Mouse (Mus musculus) liver, embryonic 14.5 days (tissue): Measurements from ENCODE around the gene Iqcj. TPM values are rescaled to one million over a fixed set of nuclear protein-coding genes. Genes with fewer than 3 reads are reported as not detected.

ENCODE experiments used
- ATAC-seq: fragments of 200-750 bp; cut with Nextera tagmentation; 2 replicates; pipeline ENCODE4 v1.8.0; 2017; ENCODE audit warnings: moderate number of reproducible peaks, mild to moderate bottlenecking, moderate library complexity; ENCODE audit not compliant: insufficient read depth
- DNase-seq, 3 experiments: peaks; one replicate each; pipeline ENCODE4 v3.0.0-alpha.2; 2012 to 2013; ENCODE audit warnings: low read depth in 3 of 3, low spot score in 3 of 3
- H3K27ac ChIP-seq: fragments of 300-500 bp; sonication (generic); 2 replicates; pipeline ENCODE4 v1.5.1; 2014; ENCODE audit warnings: moderate library complexity, mild to moderate bottlenecking, control low read depth, inconsistent platforms
- H3K27me3 ChIP-seq: fragments of 300-500 bp; sonication (generic); 2 replicates; pipeline ENCODE4 v1.6.1; 2014; ENCODE audit warnings: mild to moderate bottlenecking, low read length, moderate library complexity; ENCODE audit not compliant: control insufficient read depth, insufficient read depth
- H3K36me3 ChIP-seq: fragments of 300-500 bp; sonication (generic); replicated peaks from 2 replicates; pipeline ENCODE4 v1.6.1; 2014; ENCODE audit warnings: low read depth; ENCODE audit not compliant: control insufficient read depth, insufficient read depth
- H3K4me1 ChIP-seq, 2 experiments: fragments of 200-500 bp in 1 of 2; fragments of 300-500 bp in 1 of 2; sonication (generic) in 1 of 2; replicated peaks; 2 replicates each; pipeline ENCODE4 v1.6.1; 2012 to 2014; ENCODE audit warnings: antibody characterized with exemption in 1 of 2, inconsistent platforms in 1 of 2, low read length in 1 of 2; ENCODE audit not compliant: control insufficient read depth in 2 of 2, insufficient read depth in 2 of 2
- H3K4me2 ChIP-seq: fragments of 300-500 bp; sonication (generic); 2 replicates; pipeline ENCODE4 v1.6.1; 2014; ENCODE audit warnings: low read depth, mild to moderate bottlenecking, control low read depth, moderate library complexity
- H3K4me3 ChIP-seq, 2 experiments: fragments of 200-500 bp in 1 of 2; fragments of 300-500 bp in 1 of 2; sonication (generic) in 1 of 2; 2 replicates each; pipeline ENCODE4 v1.5.1; 2012 to 2014; ENCODE audit warnings: low read depth in 2 of 2, low read length in 2 of 2, mild to moderate bottlenecking in 2 of 2, control low read depth in 1 of 2, inconsistent platforms in 1 of 2, moderate library complexity in 1 of 2; ENCODE audit not compliant: insufficient read depth in 1 of 2
- H3K9ac ChIP-seq: fragments of 300-500 bp; sonication (generic); replicated peaks from 2 replicates; pipeline ENCODE4 v1.6.1; 2014; ENCODE audit warnings: mild to moderate bottlenecking, control low read depth, moderate library complexity
- H3K9me3 ChIP-seq: fragments of 300-500 bp; sonication (generic); 2 replicates; pipeline ENCODE4 v1.6.1; 2016; ENCODE audit warnings: low read length, mixed read lengths; ENCODE audit not compliant: control insufficient read depth
- CTCF ChIP-seq: IDR thresholded peaks from 2 replicates; pipeline ENCODE4 v1.5.1; 2016; ENCODE audit warnings: antibody characterized with exemption, low read depth, control low read depth
- EP300 ChIP-seq: IDR thresholded peaks from 2 replicates; pipeline ENCODE4 v1.6.1; 2016; ENCODE audit warnings: antibody characterized with exemption, low read depth
- WGBS: fragments of 180-500 bp; shearing (Covaris S2); extraction: QIAGEN DNeasy Blood & Tissue Kit; methylation state at CpG from one replicate; pipeline ENCODE4 v1.1.7; 2014; ENCODE audit not compliant: insufficient replicate concordance; 5-methylcytosine and 5-hydroxymethylcytosine counted together
- polyA plus RNA-seq, 2 experiments: library from polyadenylated mRNA; depleted of rRNA in 1 of 2; stranded (reverse) in 1 of 2; unstranded in 1 of 2; fragments of >200 nt; fragmentation: Nextera tagmentation in 1 of 2; extraction: Ambion mirVana in 1 of 2; gene quantifications; 2 replicates each; pipeline versions ENCODE4 v1.2.1 to v1.2.3; 2012 to 2014

The Iqcj gene
- polyA plus RNA-seq, 2 experiments = not detected

- TF ChIP-seq EP300 = no peak
- no peak for TF ChIP-seq CTCF
- ATAC-seq (no peak), DNase-seq (no peak)
- Histone ChIP-seq H3K36me3 (no peaks in the 10 kb centered on the region), H3K9me3 (no peaks in the 10 kb centered on the region), H3K4me2 (no peak overlapping the region), H3K27ac (no peak overlapping the region), H3K4me1 (no peaks in the 10 kb centered on the region), H3K4me3 (no peak overlapping the region), H3K27me3 (no peaks in the 10 kb centered on the region), H3K9ac (no peak overlapping the region)
- WGBS = 54% methylated on average over 4 of the region's 4 CpGs
These were observed 14.8 kb upstream of the Iqcj start for GRCm38 (mm10) chr3:67877253-67877652.

DNA sequence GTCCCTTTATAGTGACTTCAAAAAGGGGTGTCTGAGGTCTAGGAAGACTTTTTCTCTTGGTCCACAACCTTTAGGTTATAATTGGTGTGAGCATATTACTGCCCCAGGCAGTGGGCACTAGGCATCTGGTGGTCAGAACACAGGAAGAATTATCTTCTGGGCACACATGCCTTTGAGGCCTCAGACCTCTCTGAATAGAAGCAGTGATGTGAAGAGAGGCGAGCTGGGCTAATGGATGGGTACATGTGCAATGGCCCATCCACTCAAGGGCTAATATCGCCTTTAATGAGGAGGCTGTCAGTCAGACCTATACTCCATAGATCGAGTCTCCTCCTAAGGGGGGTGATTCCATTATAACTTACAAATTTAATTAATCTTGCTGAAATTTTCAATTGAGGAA lies 7.7 kb upstream of the Iqcj start:
- WGBS = 48% methylated on average over 3 of the region's 3 CpGs
- no peak overlapping the region for H3K4me2 ChIP-seq

DNA sequence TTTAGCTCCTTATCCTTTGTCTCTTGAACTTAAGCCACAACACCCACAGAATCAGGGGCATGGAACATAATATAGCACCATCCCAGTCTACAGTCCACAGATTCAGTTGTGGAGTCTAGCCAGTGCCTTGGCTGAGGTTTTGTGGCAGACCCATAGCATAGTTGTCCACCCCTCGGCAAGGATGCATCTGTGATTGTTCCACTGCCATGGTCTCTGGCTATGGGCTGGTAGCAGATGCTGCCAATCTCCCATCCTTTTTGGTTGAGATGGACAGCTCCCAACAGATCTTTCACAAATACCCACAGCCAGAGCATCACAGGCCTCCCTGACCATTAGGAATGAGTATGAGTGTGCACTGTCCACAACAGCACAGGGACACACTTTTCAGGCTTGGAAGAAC lies 5.8 kb upstream of the Iqcj start:
- Histone ChIP-seq H3K27ac (no peak overlapping the region), H3K9ac (no peak overlapping the region), H3K4me2 (no peak overlapping the region), H3K9me3 (no peaks in the 10 kb centered on the region), H3K4me3 (no peak overlapping the region), H3K27me3 (no peaks in the 10 kb centered on the region), H3K36me3 (no peaks in the 10 kb centered on the region), H3K4me1 (no peaks in the 10 kb centered on the region)
- WGBS = 15% methylated on average over 1 of the region's 1 CpGs
- no peak for DNase-seq
- no peak for ATAC-seq
- no peak for TF ChIP-seq EP300
- TF ChIP-seq CTCF = no peak

More for the DNA sequence above, 7.7 kb upstream of the Iqcj start:
- TF ChIP-seq EP300 (no peak), CTCF (no peak)
- Histone ChIP-seq H3K27ac (no peak overlapping the region), H3K9me3 (no peaks in the 10 kb centered on the region), H3K4me3 (no peak overlapping the region), H3K27me3 (no peaks in the 10 kb centered on the region), H3K36me3 (no peaks in the 10 kb centered on the region), H3K4me1 (no peaks in the 10 kb centered on the region), H3K9ac (no peak overlapping the region)
- DNase-seq = no peak
- no peak for ATAC-seq

DNA sequence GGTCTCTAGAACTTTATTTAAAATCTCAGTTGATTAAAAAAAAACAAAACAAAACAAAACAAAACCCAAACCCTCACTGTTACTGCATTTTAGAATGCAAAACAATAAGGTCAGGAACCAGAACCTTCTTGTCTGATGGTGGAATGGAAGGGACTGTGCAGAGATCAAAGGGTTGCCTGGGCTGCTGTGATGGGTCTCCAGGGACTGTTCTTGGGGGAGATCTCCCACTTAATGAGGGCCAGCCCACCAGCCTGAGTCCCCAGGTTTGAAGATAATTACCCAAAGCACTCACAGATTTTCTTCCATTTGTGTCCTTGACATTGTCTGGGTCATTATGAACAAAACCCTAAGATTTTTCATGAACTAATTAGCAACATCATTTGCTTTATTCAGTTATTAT lies 4.8 kb upstream of the Iqcj start:
- no peak overlapping the region for H3K9ac ChIP-seq
- no peak overlapping the region for H3K4me2 ChIP-seq
- no peak for ATAC-seq
- no peaks in the 10 kb centered on the region for H3K36me3 ChIP-seq
- no peaks in the 10 kb centered on the region for H3K9me3 ChIP-seq
- no peak for DNase-seq
- no peak overlapping the region for H3K27ac ChIP-seq
- H3K27me3 ChIP-seq = no peaks in the 10 kb centered on the region
- H3K4me1 ChIP-seq = no peaks in the 10 kb centered on the region
- H3K4me3 ChIP-seq = no peak overlapping the region
- TF ChIP-seq CTCF (no peak), EP300 (no peak)

GRCm38 (mm10) chr3:67892768-67893167 lies 748 bp downstream of the Iqcj start:
- Histone ChIP-seq H3K27me3 (no peaks in the 10 kb centered on the region), H3K36me3 (no peaks in the 10 kb centered on the region), H3K4me1 (no peaks in the 10 kb centered on the region), H3K9ac (no peak overlapping the region), H3K9me3 (no peaks in the 10 kb centered on the region), H3K4me2 (no peak overlapping the region), H3K27ac (no peak overlapping the region), H3K4me3 (no peak overlapping the region)
- WGBS = 81% methylated on average over 10 of the region's 10 CpGs
- no peak for ATAC-seq
- DNase-seq = no peak
- TF ChIP-seq CTCF (no peak), EP300 (no peak)
